Mouse (Mus musculus): ENCODE measurements at regions not wholly inside any gene's neighbourhood (a gene's known extent, or its start where the extent isn't known, plus 50 kb on each side); places are given as distances from the start of the nearest gene placed in this dataset.

GRCm38 (mm10) chr3:52744334-52744733 is 272.7 kb downstream of the Cog6 start:
- TF ChIP-seq CTCF (IDR thresholded peaks at IDR 0.05; ENCODE audit: low read depth) (no peak), EP300 (IDR thresholded peaks at IDR 0.05; ENCODE audit: low read depth) (no peak)
